15 mouse cellular contexts compared by ENCODE assay signal in the genomic region with DNA sequence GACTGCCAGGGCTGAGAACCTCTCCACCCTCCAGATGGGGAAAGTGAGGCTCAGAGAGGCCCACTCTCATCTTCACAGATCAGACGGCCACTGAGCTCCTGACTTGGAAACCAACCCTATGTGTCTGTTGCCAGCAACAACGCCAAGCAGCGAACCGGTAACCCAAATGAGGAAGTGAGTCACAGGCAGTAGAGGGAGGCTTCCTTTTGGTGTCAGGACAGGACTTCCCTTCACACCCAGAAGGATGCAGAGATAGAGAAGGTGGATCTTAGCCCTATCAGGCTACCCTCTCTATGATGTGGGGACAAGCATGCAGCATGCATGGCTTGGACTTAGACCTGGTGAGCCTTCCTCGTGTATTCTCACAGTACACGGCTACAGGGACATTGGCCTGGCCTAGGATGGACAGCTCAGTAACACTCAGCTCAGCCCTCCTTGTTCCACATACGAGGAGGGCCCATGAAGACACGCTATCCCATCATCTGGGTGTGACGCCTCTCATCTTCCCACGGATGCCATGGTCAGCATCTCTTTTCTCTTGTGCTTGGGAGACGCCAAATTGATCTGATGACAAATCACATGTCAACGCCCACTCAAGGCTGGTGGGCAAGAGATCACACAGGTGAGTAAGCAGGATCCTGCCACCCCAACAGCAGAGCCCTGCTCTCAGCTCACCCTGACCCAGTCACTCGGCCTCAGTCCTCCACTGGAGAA. TPM values are rescaled to one million over a fixed set of nuclear protein-coding genes. Genes with fewer than 3 reads are reported as not detected.
DNase-seq lines count a peak whose midpoint lies in the region; ATAC-seq and TF ChIP-seq lines count a peak whose summit lies in the region.
"Had no signal": no experiment of that assay in that cellular context is flagged by ENCODE, and none has a peak within 500 bp of the region (broad histone marks: within the 10 kb centered on the region; RNA-seq: fewer than 3 reads in every experiment).

No protein-coding gene starts in this region.

- no peaks in the 10 kb centered on the region for H3K9me3 ChIP-seq in heart, embryonic 11.5 days (replicated peaks; ENCODE audit: control insufficient read depth, low read length)
- H3K9me3 ChIP-seq in hindbrain, embryonic 14.5 days (ENCODE audit: control insufficient read depth, low read length), result no peaks in the 10 kb centered on the region
- H3K9me3 ChIP-seq: forebrain, embryonic 13.5 days; heart, embryonic 15.5 days; limb, embryonic 10.5 days had no signal

- intact Hi-C loops in heart, postnatal 25 days (cut with DNase I), result no loop called here
- intact Hi-C loops in left cerebral cortex, postnatal 36 days (cut with DNase I), result no loop called here

- no peak overlapping the region for H3K27ac ChIP-seq in heart, embryonic 11.5 days (ENCODE audit: low read depth, low read length)
- H3K27ac ChIP-seq in hindbrain, embryonic 14.5 days, result no peak overlapping the region
- H3K27ac ChIP-seq: forebrain, embryonic 13.5 days; heart, embryonic 15.5 days; kidney, postnatal 0 days; limb, embryonic 10.5 days had no signal

- H3K4me3 ChIP-seq in heart, embryonic 11.5 days (ENCODE audit: low read depth, low read length), result no peak overlapping the region
- no peak overlapping the region for H3K4me3 ChIP-seq in myocyte
- no peak overlapping the region for H3K4me3 ChIP-seq in hindbrain, embryonic 14.5 days (replicated peaks; ENCODE audit: low read length)
- H3K4me3 ChIP-seq: forebrain, embryonic 13.5 days; heart, embryonic 15.5 days; limb, embryonic 10.5 days had no signal

- no peaks in the 10 kb centered on the region for H3K36me3 ChIP-seq in heart, embryonic 11.5 days (ENCODE audit: control insufficient read depth, insufficient read depth, low read length)
- H3K36me3 ChIP-seq in myocyte (ENCODE audit: control insufficient read depth, insufficient read depth), result no peaks in the 10 kb centered on the region
- no peaks in the 10 kb centered on the region for H3K36me3 ChIP-seq in hindbrain, embryonic 14.5 days (replicated peaks; ENCODE audit: control insufficient read depth, insufficient read depth)
- H3K36me3 ChIP-seq: heart, embryonic 15.5 days; limb, embryonic 10.5 days had no signal

- ATAC-seq in heart, embryonic 11.5 days (replicated peaks; ENCODE audit: insufficient number of reproducible peaks, low FRiP score, low TSS enrichment), result no peak
- peak; percentile 95 for ATAC-seq in CD4-positive, CD25-positive, alpha-beta regulatory T cell, adult 4 months
- ATAC-seq in hindbrain, embryonic 14.5 days (ENCODE audit: low FRiP score), result no peak
- ATAC-seq: forebrain, embryonic 13.5 days had no signal

- peak; percentile 24 for DNase-seq in heart, postnatal 25 days (ENCODE audit: low spot score)
- DNase-seq in induced T-regulatory cell, adult 2 months (ENCODE audit: low read depth), result peak; percentile 81
- no peak for DNase-seq in left cerebral cortex, postnatal 36 days (ENCODE audit: low spot score in 2 of 2)
- no peak for DNase-seq in hindbrain, embryonic 14.5 days (ENCODE audit: low spot score)
- DNase-seq in layer of hippocampus, adult 9-11 months, result no peak
- DNase-seq: adrenal gland, postnatal 10 days; midbrain, embryonic 14.5 days; right cerebral cortex, adult 18-20 months had no signal

- TF ChIP-seq POLR2A in myocyte (IDR thresholded peaks at IDR 0.05; ENCODE audit: insufficient read length, low read depth), result no peak

- H3K79me2 ChIP-seq in myocyte (ENCODE audit: control insufficient read depth, insufficient read depth), result peaks cover 69% of the 10 kb centered on the region

- peaks cover 3% of the 10 kb centered on the region; the same call in 1 of the 2 replicates for H3K4me1 ChIP-seq in heart, embryonic 11.5 days (ENCODE audit: control insufficient read depth, insufficient read depth, low read length)
- no peaks in the 10 kb centered on the region for H3K4me1 ChIP-seq in hindbrain, embryonic 14.5 days (replicated peaks; ENCODE audit: control insufficient read depth, insufficient read depth, low read length)
- H3K4me1 ChIP-seq: forebrain, embryonic 13.5 days had no signal

- no peak overlapping the region for H3K4me2 ChIP-seq in heart, embryonic 11.5 days
- H3K4me2 ChIP-seq in myocyte (ENCODE audit: low read depth), result peak overlapping the region; percentile 0
- no peak overlapping the region for H3K4me2 ChIP-seq in hindbrain, embryonic 14.5 days (replicated peaks)
- H3K4me2 ChIP-seq: forebrain, embryonic 13.5 days; heart, embryonic 15.5 days had no signal

- no peak overlapping the region for H3K9ac ChIP-seq in heart, embryonic 11.5 days (ENCODE audit: low read depth, low read length)
- no peak overlapping the region for H3K9ac ChIP-seq in hindbrain, embryonic 14.5 days
- H3K9ac ChIP-seq: forebrain, embryonic 13.5 days; heart, embryonic 15.5 days had no signal

- peaks cover 8% of the 10 kb centered on the region for H3K27me3 ChIP-seq in heart, embryonic 11.5 days (ENCODE audit: control insufficient read depth, insufficient read depth, low read length)
- H3K27me3 ChIP-seq in myocyte (ENCODE audit: control insufficient read depth, insufficient read depth, insufficient read length), result no peaks in the 10 kb centered on the region
- H3K27me3 ChIP-seq in hindbrain, embryonic 14.5 days (ENCODE audit: control insufficient read depth, insufficient read depth, low read length), result no peaks in the 10 kb centered on the region
- H3K27me3 ChIP-seq: forebrain, embryonic 13.5 days had no signal

- no peak overlapping the region for H3ac ChIP-seq in myocyte (ENCODE audit: control insufficient read depth, insufficient read length)

- 72% methylated on average over 13 of the region's 13 CpGs for WGBS in heart, embryonic 11.5 days (ENCODE audit: insufficient replicate concordance)
- WGBS in hindbrain, embryonic 14.5 days, result 88% methylated on average over 13 of the region's 13 CpGs

TF ChIP-seq in myocyte, 11 proteins besides CTCF, POLR2A, EP300 and RAD21:
- TF ChIP-seq SRF (IDR thresholded peaks at IDR 0.05; ENCODE audit: control insufficient read depth, insufficient read length, low read depth) (no peak), CEBPB (IDR thresholded peaks at IDR 0.05; ENCODE audit: insufficient read depth, poor library complexity, severe bottlenecking) (no peak), E2F4 (IDR thresholded peaks at IDR 0.05; ENCODE audit: insufficient read depth) (no peak), POLR2AphosphoS2 (IDR thresholded peaks at IDR 0.05; ENCODE audit: insufficient read length, low read depth) (no peak), MAX (IDR thresholded peaks at IDR 0.05; ENCODE audit: low read depth) (no peak), MYOG (IDR thresholded peaks at IDR 0.05; ENCODE audit: control insufficient read depth in 1 of 3, insufficient read depth in 1 of 3, insufficient read length in 2 of 3, low read depth in 2 of 3) (no peak), MYOD1 (IDR thresholded peaks at IDR 0.05; ENCODE audit: control insufficient read depth in 1 of 3, insufficient read length in 2 of 3, low read depth in 2 of 3) (no peak), TCF12 (IDR thresholded peaks at IDR 0.05; ENCODE audit: insufficient read depth, poor library complexity, severe bottlenecking) (no peak), TCF3 (IDR thresholded peaks at IDR 0.05; ENCODE audit: insufficient read length, low read depth) (no peak), REST (IDR thresholded peaks at IDR 0.05; ENCODE audit: insufficient read depth, insufficient read length) (no peak), USF1 (IDR thresholded peaks at IDR 0.05; ENCODE audit: low read depth) (no peak)

RNA-seq across cellular contexts. Expression of gene Syne3, which starts 18.7 kb away (rescaled TPM):
- 1 to 10 TPM; 6.2 to 7.1 TPM for total RNA-seq in heart, postnatal 25 days (2021)
- 0.10 and 0.42 TPM in 2 replicates for polyA plus RNA-seq in heart, embryonic 11.5 days (2014; fragmentation: Nextera tagmentation; extraction: Ambion mirVana)
- 1 to 10 TPM; 1.6 to 5.5 TPM for polyA plus RNA-seq in CD4-positive, CD25-positive, alpha-beta regulatory T cell, adult 4 months (2017; shearing (Covaris generic))
- polyA plus RNA-seq in myocyte (2012; fragmentation: generic; extraction: Trizol), result 11.6 TPM
- total RNA-seq in left cerebral cortex, postnatal 36 days (2021), result 1 to 10 TPM; 1.0 to 2.1 TPM
- polyA plus RNA-seq in hindbrain, embryonic 14.5 days (2014; fragmentation: Nextera tagmentation; extraction: Ambion mirVana), result 0.35 TPM in 2 replicates

RNA-seq across cellular contexts. Expression of gene Glrx5, which starts 41.6 kb away (rescaled TPM):
- total RNA-seq in heart, postnatal 25 days (2021), result 10 to 100 TPM; 95.9 to 99.0 TPM
- polyA plus RNA-seq in heart, embryonic 11.5 days (2014; fragmentation: Nextera tagmentation; extraction: Ambion mirVana), result 214 and 254 TPM in 2 replicates
- polyA plus RNA-seq in CD4-positive, CD25-positive, alpha-beta regulatory T cell, adult 4 months (2017; shearing (Covaris generic)), result 1 to 10 TPM; 3.3 to 8.5 TPM
- polyA plus RNA-seq in myocyte (2012; fragmentation: generic; extraction: Trizol), result 52.4 TPM
- 10 to 100 TPM; 41.1 to 51.5 TPM for total RNA-seq in left cerebral cortex, postnatal 36 days (2021)
- 183 and 189 TPM in 2 replicates for polyA plus RNA-seq in hindbrain, embryonic 14.5 days (2014; fragmentation: Nextera tagmentation; extraction: Ambion mirVana)

Comparison
In these comparisons a context has a peak if more than half of its experiments do, and no peak if none do; other contexts are left out.
1. DNase-seq: peak in heart, postnatal 25 days (single experiment) and induced T-regulatory cell, adult 2 months (single experiment); none in left cerebral cortex, postnatal 36 days (0 of 2), hindbrain, embryonic 14.5 days (single experiment) and layer of hippocampus, adult 9-11 months (single experiment).